25 mouse cellular contexts compared by ENCODE assay signal in genomic region chr2:104994436-104994835, GRCm38 (mm10). TPM values are rescaled to one million over a fixed set of nuclear protein-coding genes. Genes with fewer than 3 reads are reported as not detected.
A peak's percentile ranks its signal among the peaks of the same experiment; 100 is the strongest.
DNase-seq lines count a peak whose midpoint lies in the region; ATAC-seq and TF ChIP-seq lines count a peak whose summit lies in the region.
"Had no signal": no experiment of that assay in that cellular context is flagged by ENCODE, and none has a peak within 500 bp of the region (broad histone marks: within the 10 kb centered on the region; RNA-seq: fewer than 3 reads in every experiment).

No protein-coding gene starts in this region.

- 58% methylated on average over 2 of the region's 2 CpGs for WGBS in hindbrain, postnatal 0 days
- WGBS in hindbrain, embryonic 10.5 days: 70% methylated on average over 2 of the region's 2 CpGs
- WGBS in neural tube, embryonic 14.5 days: 34% methylated on average over 2 of the region's 2 CpGs
- WGBS in midbrain, embryonic 14.5 days: 82% methylated on average over 2 of the region's 2 CpGs

- H3K9ac ChIP-seq in hindbrain, postnatal 0 days (replicated peaks; ENCODE audit: low read length): no peak overlapping the region
- no peak overlapping the region for H3K9ac ChIP-seq in neural tube, embryonic 14.5 days (replicated peaks; ENCODE audit: low read depth, low read length)
- no peak overlapping the region for H3K9ac ChIP-seq in midbrain, embryonic 14.5 days (replicated peaks; ENCODE audit: low read length)
- H3K9ac ChIP-seq: embryonic facial prominence, embryonic 13.5 days; forebrain, embryonic 13.5 days; limb, embryonic 15.5 days; liver, embryonic 14.5 days; lung, embryonic 14.5 days; midbrain, embryonic 13.5 days; neural tube, embryonic 13.5 days had no signal

- H3K27me3 ChIP-seq in hindbrain, postnatal 0 days (ENCODE audit: insufficient read depth, low read length): no peaks in the 10 kb centered on the region
- H3K27me3 ChIP-seq in hindbrain, embryonic 10.5 days (ENCODE audit: insufficient read depth, poor library complexity, severe bottlenecking): no peaks in the 10 kb centered on the region
- H3K27me3 ChIP-seq in neural tube, embryonic 14.5 days (ENCODE audit: control insufficient read depth, insufficient read depth, low read length): no peaks in the 10 kb centered on the region
- H3K27me3 ChIP-seq in midbrain, embryonic 14.5 days (ENCODE audit: control insufficient read depth, insufficient read depth, low read length): no peaks in the 10 kb centered on the region
- H3K27me3 ChIP-seq: embryonic facial prominence, embryonic 13.5 days; forebrain, embryonic 13.5 days; limb, embryonic 15.5 days; midbrain, embryonic 13.5 days; neural tube, embryonic 13.5 days had no signal

- no peaks in the 10 kb centered on the region for H3K4me1 ChIP-seq in hindbrain, postnatal 0 days (ENCODE audit: insufficient read depth, low read length)
- H3K4me1 ChIP-seq in hindbrain, embryonic 10.5 days (replicated peaks): no peaks in the 10 kb centered on the region
- H3K4me1 ChIP-seq in neural tube, embryonic 14.5 days (ENCODE audit: control insufficient read depth, insufficient read depth, low read length): no peaks in the 10 kb centered on the region
- no peaks in the 10 kb centered on the region for H3K4me1 ChIP-seq in midbrain, embryonic 14.5 days (ENCODE audit: control insufficient read depth, insufficient read depth, low read length)
- H3K4me1 ChIP-seq: embryonic facial prominence, embryonic 13.5 days; forebrain, embryonic 13.5 days; limb, embryonic 15.5 days; midbrain, embryonic 13.5 days; neural tube, embryonic 13.5 days had no signal

- no peak for TF ChIP-seq CTCF in hindbrain, postnatal 0 days (IDR thresholded peaks at IDR 0.05; ENCODE audit: low read depth)

- H3K27ac ChIP-seq in hindbrain, postnatal 0 days: no peak overlapping the region
- no peak overlapping the region for H3K27ac ChIP-seq in hindbrain, embryonic 10.5 days
- no peak overlapping the region for H3K27ac ChIP-seq in neural tube, embryonic 14.5 days (ENCODE audit: low read depth, low read length)
- no peak overlapping the region for H3K27ac ChIP-seq in midbrain, embryonic 14.5 days (replicated peaks; ENCODE audit: low read depth, low read length)
- H3K27ac ChIP-seq: embryonic facial prominence, embryonic 13.5 days; forebrain, embryonic 13.5 days; left cerebral cortex, adult 2 months; limb, embryonic 15.5 days; liver, embryonic 14.5 days; midbrain, embryonic 13.5 days; neural tube, embryonic 13.5 days; stomach, postnatal 0 days had no signal

- no peaks in the 10 kb centered on the region for H3K9me3 ChIP-seq in hindbrain, postnatal 0 days (ENCODE audit: low read length)
- no peaks in the 10 kb centered on the region for H3K9me3 ChIP-seq in hindbrain, embryonic 10.5 days
- H3K9me3 ChIP-seq in neural tube, embryonic 14.5 days (ENCODE audit: control insufficient read depth, low read length): no peaks in the 10 kb centered on the region
- H3K9me3 ChIP-seq in midbrain, embryonic 14.5 days (ENCODE audit: control insufficient read depth, low read length): no peaks in the 10 kb centered on the region
- H3K9me3 ChIP-seq: embryonic facial prominence, embryonic 13.5 days; forebrain, embryonic 13.5 days; limb, embryonic 15.5 days; midbrain, embryonic 13.5 days; neural tube, embryonic 13.5 days had no signal

- no peak for ATAC-seq in hindbrain, postnatal 0 days
- peak; percentile 41; the same call in 1 of the 2 replicates for ATAC-seq in neural tube, embryonic 14.5 days (ENCODE audit: low read depth)
- ATAC-seq in midbrain, embryonic 14.5 days (ENCODE audit: low FRiP score, low TSS enrichment): no peak
- ATAC-seq: forebrain, embryonic 13.5 days; midbrain, embryonic 13.5 days had no signal

- no peak overlapping the region for H3K4me2 ChIP-seq in hindbrain, postnatal 0 days (ENCODE audit: low read depth, low read length)
- no peak overlapping the region for H3K4me2 ChIP-seq in neural tube, embryonic 14.5 days (ENCODE audit: low read depth, low read length)
- no peak overlapping the region for H3K4me2 ChIP-seq in midbrain, embryonic 14.5 days (ENCODE audit: low read length)
- H3K4me2 ChIP-seq: embryonic facial prominence, embryonic 13.5 days; forebrain, embryonic 13.5 days; heart, embryonic 11.5 days; limb, embryonic 15.5 days; lung, embryonic 14.5 days; midbrain, embryonic 13.5 days; neural tube, embryonic 13.5 days had no signal

- peaks cover 21% of the 10 kb centered on the region; the same call in 1 of the 2 replicates for H3K36me3 ChIP-seq in hindbrain, postnatal 0 days (ENCODE audit: insufficient read depth, low read length)
- H3K36me3 ChIP-seq in hindbrain, embryonic 10.5 days: peaks cover 31% of the 10 kb centered on the region
- H3K36me3 ChIP-seq in neural tube, embryonic 14.5 days (ENCODE audit: control insufficient read depth, insufficient read depth, low read length): peaks cover 10% of the 10 kb centered on the region; the same call in 1 of the 2 replicates
- H3K36me3 ChIP-seq in midbrain, embryonic 14.5 days (ENCODE audit: control insufficient read depth, insufficient read depth, low read length): peaks cover 21% of the 10 kb centered on the region

- peak; percentile 37 for DNase-seq in embryo, embryonic 10 days (ENCODE audit: low spot score)
- DNase-seq in embryo, embryonic 9.5 days (ENCODE audit: extremely low spot score): no peak
- DNase-seq in hindbrain, postnatal 0 days (ENCODE audit: low spot score): peak; percentile 5
- no peak for DNase-seq in hindbrain, embryonic 10.5 days (ENCODE audit: low spot score)
- DNase-seq in neural tube, embryonic 10.5 days (ENCODE audit: extremely low spot score, low spot score): no peak
- DNase-seq in midbrain, embryonic 14.5 days: no peak
- DNase-seq in ovary, postnatal 10 days (ENCODE audit: low spot score): no peak
- DNase-seq: adrenal gland, postnatal 14 days; cerebellum, adult 2 months; cerebellum, postnatal 36 days; kidney, adult 18-20 months; left cerebral cortex, postnatal 4 days; lung, embryonic 14.5 days; right cerebral cortex, postnatal 14 days; thymus, postnatal 14 days had no signal

- no peak overlapping the region for H3K4me3 ChIP-seq in hindbrain, postnatal 0 days (ENCODE audit: low read length)
- H3K4me3 ChIP-seq in hindbrain, embryonic 10.5 days: no peak overlapping the region
- H3K4me3 ChIP-seq in neural tube, embryonic 14.5 days (ENCODE audit: low read depth, low read length): no peak overlapping the region
- no peak overlapping the region for H3K4me3 ChIP-seq in midbrain, embryonic 14.5 days (replicated peaks; ENCODE audit: low read depth, low read length)
- H3K4me3 ChIP-seq: embryonic facial prominence, embryonic 13.5 days; forebrain, embryonic 13.5 days; left cerebral cortex, adult 2 months; limb, embryonic 15.5 days; midbrain, embryonic 13.5 days; neural tube, embryonic 13.5 days had no signal

RNA-seq across cellular contexts. Expression of gene Eif3m, which starts 22.4 kb away (rescaled TPM):
- total RNA-seq in hindbrain, postnatal 0 days (2014; rRNA removed): 85.0 and 85.8 TPM in 2 replicates
- polyA plus RNA-seq in hindbrain, postnatal 0 days (2015; fragmentation: Nextera tagmentation; extraction: Ambion mirVana): 187 and 190 TPM in 2 replicates
- polyA plus RNA-seq in hindbrain, embryonic 10.5 days (2016; fragmentation: Nextera tagmentation; extraction: Ambion mirVana): 284 and 304 TPM in 2 replicates
- 194 and 200 TPM in 2 replicates for polyA plus RNA-seq in neural tube, embryonic 14.5 days (2014; fragmentation: Nextera tagmentation; extraction: Ambion mirVana)
- polyA plus RNA-seq in midbrain, embryonic 14.5 days (2014; fragmentation: Nextera tagmentation; extraction: Ambion mirVana): 212 and 214 TPM in 2 replicates

Comparison
In these comparisons a context has a peak if more than half of its experiments do, and no peak if none do; other contexts are left out.
1. DNase-seq: peak in embryo, embryonic 10 days (single experiment) and hindbrain, postnatal 0 days (single experiment); none in embryo, embryonic 9.5 days (single experiment), hindbrain, embryonic 10.5 days (single experiment), neural tube, embryonic 10.5 days (single experiment), midbrain, embryonic 14.5 days (single experiment) and ovary, postnatal 10 days (single experiment).